In genomic region chr5:123499717-123500116, GRCm38 (mm10) we compare ENCODE assay signal across 9 mouse cellular contexts. TPM values are rescaled to one million over a fixed set of nuclear protein-coding genes. Genes with fewer than 3 reads are reported as not detected.
A peak's percentile ranks its signal among the peaks of the same experiment; 100 is the strongest.
DNase-seq lines count a peak whose midpoint lies in the region; ATAC-seq and TF ChIP-seq lines count a peak whose summit lies in the region.
"Had no signal": no experiment of that assay in that cellular context is flagged by ENCODE, and none has a peak within 500 bp of the region (broad histone marks: within the 10 kb centered on the region; RNA-seq: fewer than 3 reads in every experiment).

No protein-coding gene starts in this region.

- peak; percentile 48 for TF ChIP-seq CTCF in lung, embryonic 14.5 days (IDR thresholded peaks at IDR 0.05; ENCODE audit: low read depth)
- TF ChIP-seq CTCF in bone marrow, adult 2 months (IDR thresholded peaks at IDR 0.05; ENCODE audit: control insufficient read depth, insufficient read depth, low read length) = peak; percentile 33; the same call in 1 of the 2 replicates

- 0 out of 2 replicates have a peak overlapping the region, but pooled peaks have one; percentile 4 for H3K9ac ChIP-seq in embryonic facial prominence, embryonic 11.5 days (replicated peaks; ENCODE audit: low read length)
- H3K9ac ChIP-seq in lung, embryonic 14.5 days = no peak overlapping the region
- H3K9ac ChIP-seq: limb, embryonic 13.5 days had no signal

- H3K4me3 ChIP-seq in embryonic facial prominence, embryonic 11.5 days (ENCODE audit: low read depth, low read length) = no peak overlapping the region
- H3K4me3 ChIP-seq in embryonic facial prominence, embryonic 10.5 days = no peak overlapping the region
- no peak overlapping the region for H3K4me3 ChIP-seq in lung, embryonic 14.5 days (ENCODE audit: low read depth, low read length)
- H3K4me3 ChIP-seq in bone marrow, adult 2 months (replicated peaks; ENCODE audit: control insufficient read depth, low read depth, low read length) = no peak overlapping the region
- H3K4me3 ChIP-seq: limb, embryonic 13.5 days had no signal

- no peaks in the 10 kb centered on the region for H3K36me3 ChIP-seq in embryonic facial prominence, embryonic 11.5 days (replicated peaks; ENCODE audit: control insufficient read depth, insufficient read depth, low read depth, low read length)
- H3K36me3 ChIP-seq in embryonic facial prominence, embryonic 10.5 days (replicated peaks) = no peaks in the 10 kb centered on the region
- no peaks in the 10 kb centered on the region for H3K36me3 ChIP-seq in lung, embryonic 14.5 days (ENCODE audit: insufficient read depth)
- H3K36me3 ChIP-seq: limb, embryonic 13.5 days had no signal

- no peak for TF ChIP-seq POLR2A in bone marrow, adult 2 months (IDR thresholded peaks at IDR 0.05; ENCODE audit: borderline replicate concordance, control insufficient read depth, low read depth, low read length)

- H3K4me1 ChIP-seq in embryonic facial prominence, embryonic 11.5 days (ENCODE audit: control insufficient read depth, insufficient read depth, low read length) = peaks cover 4% of the 10 kb centered on the region; the same call in 1 of the 2 replicates
- peaks cover 27% of the 10 kb centered on the region for H3K4me1 ChIP-seq in embryonic facial prominence, embryonic 10.5 days
- H3K4me1 ChIP-seq in lung, embryonic 14.5 days (ENCODE audit: insufficient read depth) = no peaks in the 10 kb centered on the region
- no peaks in the 10 kb centered on the region for H3K4me1 ChIP-seq in bone marrow, adult 2 months (ENCODE audit: control insufficient read depth, insufficient read depth, low read length)

- 43% methylated on average over 4 of the region's 4 CpGs for WGBS in embryonic facial prominence, embryonic 11.5 days
- 46% methylated on average over 4 of the region's 4 CpGs for WGBS in embryonic facial prominence, embryonic 10.5 days
- WGBS in lung, embryonic 14.5 days = 39% methylated on average over 4 of the region's 4 CpGs
- 44% methylated on average over 4 of the region's 4 CpGs for WGBS in bone marrow, adult 2 months

- no peak overlapping the region for H3K27ac ChIP-seq in embryonic facial prominence, embryonic 11.5 days (replicated peaks; ENCODE audit: low read depth, low read length)
- no peak overlapping the region for H3K27ac ChIP-seq in embryonic facial prominence, embryonic 10.5 days (replicated peaks)
- H3K27ac ChIP-seq in lung, embryonic 14.5 days (ENCODE audit: low read depth) = no peak overlapping the region
- no peak overlapping the region for H3K27ac ChIP-seq in bone marrow, adult 2 months (ENCODE audit: control insufficient read depth, insufficient read depth, low read depth, low read length, poor library complexity)
- H3K27ac ChIP-seq: limb, embryonic 13.5 days had no signal

- no peaks in the 10 kb centered on the region for H3K27me3 ChIP-seq in embryonic facial prominence, embryonic 11.5 days (ENCODE audit: control insufficient read depth, insufficient read depth, low read length)
- H3K27me3 ChIP-seq in embryonic facial prominence, embryonic 10.5 days (replicated peaks; ENCODE audit: low read depth, poor library complexity, severe bottlenecking) = peaks cover 16% of the 10 kb centered on the region
- H3K27me3 ChIP-seq in lung, embryonic 14.5 days (ENCODE audit: insufficient read depth, low read length) = no peaks in the 10 kb centered on the region

- H3K4me2 ChIP-seq in embryonic facial prominence, embryonic 11.5 days (ENCODE audit: low read depth, low read length) = no peak overlapping the region
- H3K4me2 ChIP-seq in lung, embryonic 14.5 days = no peak overlapping the region
- H3K4me2 ChIP-seq: limb, embryonic 13.5 days had no signal

- peak; percentile 22 for DNase-seq in embryonic facial prominence, embryonic 11.5 days (ENCODE audit: low spot score)
- no peak for DNase-seq in embryonic facial prominence, embryonic 10.5 days (ENCODE audit: low spot score)
- peak; percentile 17 for DNase-seq in lung, embryonic 14.5 days
- no peak for DNase-seq in lung, adult 18-20 months
- peak; percentile 13 for DNase-seq in kidney, postnatal 14 days
- peak; percentile 25 to 39 for DNase-seq in right cerebral cortex, postnatal 36 days (ENCODE audit: low spot score in 2 of 2)
- DNase-seq in spleen, adult 12 weeks (ENCODE audit: low spot score) = no peak

- H3K9me3 ChIP-seq in embryonic facial prominence, embryonic 11.5 days (replicated peaks; ENCODE audit: control insufficient read depth, low read length) = no peaks in the 10 kb centered on the region
- H3K9me3 ChIP-seq in embryonic facial prominence, embryonic 10.5 days = no peaks in the 10 kb centered on the region
- no peaks in the 10 kb centered on the region for H3K9me3 ChIP-seq in lung, embryonic 14.5 days (ENCODE audit: low read depth, low read length)
- H3K9me3 ChIP-seq: limb, embryonic 13.5 days had no signal

- no peak for ATAC-seq in embryonic facial prominence, embryonic 11.5 days (replicated peaks; ENCODE audit: insufficient number of reproducible peaks, low FRiP score, low TSS enrichment, low read depth)
- ATAC-seq in lung, embryonic 14.5 days (ENCODE audit: insufficient read depth) = no peak

RNA-seq across cellular contexts. Expression of gene Il31, which starts 10.4 kb away (rescaled TPM):
- not detected in 2 replicates for polyA plus RNA-seq in embryonic facial prominence, embryonic 11.5 days (2014; fragmentation: Nextera tagmentation; extraction: Ambion mirVana)
- polyA plus RNA-seq in embryonic facial prominence, embryonic 10.5 days (2016; fragmentation: Nextera tagmentation; extraction: Ambion mirVana) = not detected in 2 replicates
- not detected in 2 replicates for polyA plus RNA-seq in lung, embryonic 14.5 days (2014; fragmentation: Nextera tagmentation; extraction: Ambion mirVana)
- polyA plus RNA-seq in bone marrow, adult 2 months (2011; ENCODE audit: insufficient read depth, insufficient read length, low replicate concordance, missing spikeins) = 1.8 TPM in 1 of 2 replicates, not detected in the other
- polyA plus RNA-seq: limb, embryonic 13.5 days had no signal

RNA-seq across cellular contexts. Expression of gene B3gnt4, which starts 10.5 kb away (rescaled TPM):
- polyA plus RNA-seq in embryonic facial prominence, embryonic 11.5 days (2014; fragmentation: Nextera tagmentation; extraction: Ambion mirVana) = 1.6 and 1.8 TPM in 2 replicates
- polyA plus RNA-seq in embryonic facial prominence, embryonic 10.5 days (2016; fragmentation: Nextera tagmentation; extraction: Ambion mirVana) = 1.5 and 2.0 TPM in 2 replicates
- polyA plus RNA-seq in lung, embryonic 14.5 days (2014; fragmentation: Nextera tagmentation; extraction: Ambion mirVana) = 0.16 and 0.39 TPM in 2 replicates
- not detected in 2 replicates for polyA plus RNA-seq in bone marrow, adult 2 months (2011; ENCODE audit: insufficient read depth, insufficient read length, low replicate concordance, missing spikeins)

RNA-seq across cellular contexts. Expression of gene Lrrc43, which starts 10.6 kb away (rescaled TPM):
- polyA plus RNA-seq in embryonic facial prominence, embryonic 11.5 days (2014; fragmentation: Nextera tagmentation; extraction: Ambion mirVana) = 0.10 TPM in 1 of 2 replicates, not detected in the other
- polyA plus RNA-seq in embryonic facial prominence, embryonic 10.5 days (2016; fragmentation: Nextera tagmentation; extraction: Ambion mirVana) = 0.19 TPM in 1 of 2 replicates, not detected in the other
- not detected in 2 replicates for polyA plus RNA-seq in lung, embryonic 14.5 days (2014; fragmentation: Nextera tagmentation; extraction: Ambion mirVana)
- polyA plus RNA-seq in bone marrow, adult 2 months (2011; ENCODE audit: insufficient read depth, insufficient read length, low replicate concordance, missing spikeins) = not detected in 2 replicates
- polyA plus RNA-seq: limb, embryonic 13.5 days had no signal

RNA-seq across cellular contexts. Expression of gene Diablo, which starts 24.3 kb away (rescaled TPM):
- polyA plus RNA-seq in embryonic facial prominence, embryonic 11.5 days (2014; fragmentation: Nextera tagmentation; extraction: Ambion mirVana) = 136 and 145 TPM in 2 replicates
- polyA plus RNA-seq in embryonic facial prominence, embryonic 10.5 days (2016; fragmentation: Nextera tagmentation; extraction: Ambion mirVana) = 125 and 134 TPM in 2 replicates
- 108 and 110 TPM in 2 replicates for polyA plus RNA-seq in lung, embryonic 14.5 days (2014; fragmentation: Nextera tagmentation; extraction: Ambion mirVana)
- polyA plus RNA-seq in bone marrow, adult 2 months (2011; ENCODE audit: insufficient read depth, insufficient read length, low replicate concordance, missing spikeins) = 26.6 and 36.7 TPM in 2 replicates

RNA-seq across cellular contexts. Expression of gene Gm49027, which starts 25.6 kb away (rescaled TPM):
- polyA plus RNA-seq in embryonic facial prominence, embryonic 11.5 days (2014; fragmentation: Nextera tagmentation; extraction: Ambion mirVana) = 0.48 and 0.75 TPM in 2 replicates
- polyA plus RNA-seq in embryonic facial prominence, embryonic 10.5 days (2016; fragmentation: Nextera tagmentation; extraction: Ambion mirVana) = 0.24 and 0.35 TPM in 2 replicates
- polyA plus RNA-seq in lung, embryonic 14.5 days (2014; fragmentation: Nextera tagmentation; extraction: Ambion mirVana) = 0.53 and 0.62 TPM in 2 replicates
- polyA plus RNA-seq in bone marrow, adult 2 months (2011; ENCODE audit: insufficient read depth, insufficient read length, low replicate concordance, missing spikeins) = 1.3 TPM in 1 of 2 replicates, not detected in the other
- polyA plus RNA-seq: limb, embryonic 13.5 days had no signal

Comparison
In these comparisons a context has a peak if more than half of its experiments do, and no peak if none do; other contexts are left out.
1. DNase-seq: peak in embryonic facial prominence, embryonic 11.5 days (single experiment), lung, embryonic 14.5 days (single experiment), kidney, postnatal 14 days (single experiment) and right cerebral cortex, postnatal 36 days (2 of 2); none in embryonic facial prominence, embryonic 10.5 days (single experiment), lung, adult 18-20 months (0 of 2) and spleen, adult 12 weeks (single experiment).